Mouse (Mus musculus): ENCODE measurements around the gene Olfr802.

GRCm38 (mm10) chr10:129651763-129652162, 36.2 kb downstream of the Olfr802 start:
- TF ChIP-seq CTCF (IDR thresholded peaks at IDR 0.05 in 2 of 3, conservative IDR thresholded peaks at IDR 0.05 in 1 of 3; ENCODE audit: control insufficient read depth in 1 of 3, insufficient read depth in 1 of 3, low read depth in 2 of 3, low read length in 3 of 3, poor library complexity in 1 of 3, severe bottlenecking in 1 of 3) (no peak), E2F4 (IDR thresholded peaks at IDR 0.05; ENCODE audit: borderline replicate concordance, low read depth, low read length) (no peak), GABPA (IDR thresholded peaks at IDR 0.05; ENCODE audit: low read depth, low read length) (no peak), POLR2A (IDR thresholded peaks at IDR 0.05; ENCODE audit: control insufficient read depth in 1 of 2, insufficient read depth in 1 of 2, low read depth in 1 of 2, low read length in 2 of 2, poor library complexity in 1 of 2) (no peak), USF1 (IDR thresholded peaks at IDR 0.05; ENCODE audit: low read depth, low read length) (no peak), ETS1 (IDR thresholded peaks at IDR 0.05; ENCODE audit: low read depth, low read length) (no peak), UBTF (IDR thresholded peaks at IDR 0.05; ENCODE audit: borderline replicate concordance, insufficient read depth, low read depth, low read length) (no peak), TBP (IDR thresholded peaks at IDR 0.05; ENCODE audit: low read depth, low read length) (no peak), SMC3 (IDR thresholded peaks at IDR 0.05; ENCODE audit: low read depth, low read length) (no peak), ZMIZ1 (IDR thresholded peaks at IDR 0.05; ENCODE audit: low read depth, low read length) (no peak), KAT2A (conservative IDR thresholded peaks at IDR 0.05; ENCODE audit: low read depth, low read length) (no peak), POLR2AphosphoS5 (IDR thresholded peaks at IDR 0.05; ENCODE audit: borderline replicate concordance, low read depth, low read length) (no peak), MEF2A (IDR thresholded peaks at IDR 0.05; ENCODE audit: extremely low read depth, insufficient replicate concordance, low read depth, low read length, poor library complexity, severe bottlenecking) (no peak)

Measured in MEL (cell line).